Mouse (Mus musculus): ENCODE measurements around the gene Hdc. TPM values are rescaled to one million over a fixed set of nuclear protein-coding genes. Genes with fewer than 3 reads are reported as not detected.

Gene Hdc
- polyA plus RNA-seq (2016; fragmentation: Nextera tagmentation; extraction: Ambion mirVana), result 0.31 and 0.55 TPM in 2 replicates

DNA sequence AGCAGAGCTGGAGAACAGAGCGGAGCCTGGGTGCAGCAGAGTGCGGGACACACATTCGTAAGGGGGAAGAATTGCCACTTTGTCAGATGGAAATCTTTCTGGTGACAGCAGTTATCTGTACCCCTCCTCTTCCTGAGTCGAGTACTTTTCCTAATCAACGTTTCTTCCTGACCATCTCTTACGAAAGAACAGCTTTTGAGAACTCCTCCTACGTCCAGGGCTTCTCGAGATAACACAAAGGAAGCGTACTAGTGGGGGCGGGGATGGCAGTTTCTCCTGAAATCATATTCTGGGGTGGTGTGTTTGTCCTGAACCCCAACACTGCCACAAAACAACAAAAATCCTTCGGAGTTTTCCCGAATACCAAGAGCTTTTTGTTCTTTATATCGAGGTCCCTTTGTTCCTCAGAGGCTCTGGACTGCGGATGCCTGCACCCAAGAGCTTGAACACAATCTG lies at the start of gene Hdc:
Gene Hdc (minus strand): TSS at position 51 of the 456 bp plus-strand sequence.
- Histone ChIP-seq H3K36me3 (no peaks in the 10 kb centered on the region), H3K9me3 (replicated peaks) (no peaks in the 10 kb centered on the region), H3K4me3 (no peak within 1 kb of the TSS), H3K27me3 (ENCODE audit: low read depth, poor library complexity, severe bottlenecking) (no peaks in the 10 kb centered on the region), H3K4me1 (peaks cover 10% of the 10 kb centered on the region), H3K27ac (replicated peaks) (no peak within 1 kb of the TSS)
- 71% methylated on average over 14 of the region's 14 CpGs for WGBS
- no peak for DNase-seq (ENCODE audit: low spot score)

DNA sequence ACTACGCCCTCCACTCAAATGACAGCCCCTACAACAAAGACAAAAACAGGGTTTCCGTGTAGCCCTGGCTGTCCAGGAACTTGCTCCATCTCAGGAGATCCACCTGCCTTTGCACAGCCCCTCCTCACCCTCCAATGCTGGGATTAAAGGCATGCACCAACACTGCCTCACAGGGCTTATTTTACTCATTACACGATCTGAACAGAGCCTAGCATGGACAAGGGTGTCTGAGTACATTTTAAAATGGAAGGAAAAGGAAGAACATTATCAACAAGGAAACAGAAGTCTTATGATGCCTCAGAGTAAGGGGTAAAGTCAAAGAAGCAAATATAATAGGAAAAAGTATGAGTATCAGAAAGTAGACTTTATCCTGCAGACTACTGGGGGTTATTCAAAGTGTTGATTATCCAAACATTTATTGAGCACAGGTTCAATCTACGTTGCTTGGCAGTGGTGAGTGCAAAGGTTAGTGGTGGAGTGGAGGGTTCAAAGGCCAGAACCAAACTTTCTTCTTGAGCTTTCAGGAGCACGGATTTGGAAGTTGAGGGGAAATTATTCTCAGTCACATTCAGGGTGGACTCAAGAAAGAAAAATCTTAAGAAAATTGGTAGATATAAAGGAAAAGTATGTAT lies 49.6 kb upstream of the Hdc start:
- H3K27me3 ChIP-seq (ENCODE audit: low read depth, poor library complexity, severe bottlenecking), result no peaks in the 10 kb centered on the region
- no peak overlapping the region for H3K27ac ChIP-seq (replicated peaks)
- 92% methylated on average over 5 of the region's 5 CpGs for WGBS
- peaks cover 24% of the 10 kb centered on the region; the same call in 1 of the 2 replicates for H3K36me3 ChIP-seq
- no peak for DNase-seq (ENCODE audit: low spot score)
- peaks cover 19% of the 10 kb centered on the region for H3K4me1 ChIP-seq
- H3K4me3 ChIP-seq, result no peak overlapping the region
- H3K9me3 ChIP-seq (replicated peaks), result no peaks in the 10 kb centered on the region

DNA sequence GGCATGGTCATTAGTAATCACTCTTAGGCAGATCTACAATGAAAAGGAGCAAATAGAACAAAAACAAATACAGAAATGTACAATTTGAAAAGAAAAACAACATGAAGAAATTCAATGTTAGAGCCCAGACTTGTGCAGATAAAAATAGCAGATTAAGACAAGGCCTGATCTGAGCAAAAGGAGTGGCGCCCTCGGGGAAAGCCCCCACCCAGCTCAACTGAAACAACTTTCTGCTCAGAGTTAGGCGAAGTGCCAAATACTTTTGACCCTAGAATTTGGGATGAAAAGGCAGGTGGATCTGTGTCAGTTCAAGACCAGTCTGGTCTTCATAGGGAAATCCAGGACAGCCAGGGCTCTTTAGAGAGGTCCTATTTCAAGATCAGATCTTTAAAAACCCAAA lies 46.9 kb upstream of the Hdc start:
- peaks cover 21% of the 10 kb centered on the region; the same call in 1 of the 2 replicates for H3K36me3 ChIP-seq
- no peaks in the 10 kb centered on the region for H3K9me3 ChIP-seq (replicated peaks)
- H3K27me3 ChIP-seq (ENCODE audit: low read depth, poor library complexity, severe bottlenecking), result no peaks in the 10 kb centered on the region
- H3K4me3 ChIP-seq, result no peak overlapping the region
- H3K27ac ChIP-seq (replicated peaks), result no peak overlapping the region
- no peaks in the 10 kb centered on the region for H3K4me1 ChIP-seq
- WGBS, result 93% methylated on average over 3 of the region's 3 CpGs
- no peak for DNase-seq (ENCODE audit: low spot score)

DNA sequence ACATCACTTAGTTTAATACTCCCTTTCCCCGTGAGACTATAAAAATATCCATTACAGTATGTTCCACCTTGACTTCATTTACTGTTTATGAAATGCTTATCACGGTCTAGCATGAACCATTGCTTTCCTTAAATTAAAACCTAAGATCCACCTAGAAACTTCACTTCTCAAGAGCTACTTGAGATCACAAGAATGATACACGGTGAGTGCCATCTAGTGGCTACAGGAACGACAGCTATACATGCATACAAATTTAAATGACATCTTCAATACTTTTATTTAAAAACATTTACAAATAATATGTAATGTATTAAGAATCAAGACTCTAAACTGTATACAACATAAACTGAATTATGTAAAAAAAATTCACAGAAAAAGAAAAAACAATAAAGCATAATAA lies 44.4 kb upstream of the Hdc start:
- Histone ChIP-seq H3K27ac (replicated peaks) (no peak overlapping the region), H3K4me1 (no peaks in the 10 kb centered on the region), H3K27me3 (ENCODE audit: low read depth, poor library complexity, severe bottlenecking) (no peaks in the 10 kb centered on the region), H3K36me3 (peaks cover 11% of the 10 kb centered on the region; the same call in 1 of the 2 replicates), H3K4me3 (no peak overlapping the region), H3K9me3 (replicated peaks) (no peaks in the 10 kb centered on the region)
- DNase-seq (ENCODE audit: low spot score), result no peak
- 71% methylated on average over 4 of the region's 4 CpGs for WGBS

DNA sequence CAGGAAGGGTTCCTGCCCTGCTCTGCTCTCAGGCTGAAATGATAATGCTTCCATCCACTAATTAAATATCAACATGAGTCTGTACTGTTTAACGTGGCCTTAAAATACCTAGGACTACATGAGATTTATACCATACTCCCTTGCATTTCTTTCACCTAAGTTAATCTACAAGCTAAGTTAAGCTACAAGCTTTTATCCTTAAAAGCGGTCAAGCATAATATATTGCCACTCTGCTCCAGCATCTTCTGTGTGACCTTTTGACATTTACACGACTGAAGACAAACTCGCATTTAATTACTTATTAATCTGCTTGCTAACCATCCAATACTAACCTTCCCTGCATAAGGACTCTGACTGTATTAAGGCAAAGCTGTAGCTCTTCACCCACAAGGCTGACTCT lies 33.8 kb upstream of the Hdc start:
- no peaks in the 10 kb centered on the region for H3K27me3 ChIP-seq (ENCODE audit: low read depth, poor library complexity, severe bottlenecking)
- WGBS, result 87% methylated on average over 4 of the region's 4 CpGs
- H3K4me3 ChIP-seq, result no peak overlapping the region
- H3K27ac ChIP-seq (replicated peaks), result no peak overlapping the region
- H3K9me3 ChIP-seq (replicated peaks), result no peaks in the 10 kb centered on the region
- H3K4me1 ChIP-seq, result no peaks in the 10 kb centered on the region
- DNase-seq (ENCODE audit: low spot score), result no peak
- peaks cover 87% of the 10 kb centered on the region for H3K36me3 ChIP-seq

DNA sequence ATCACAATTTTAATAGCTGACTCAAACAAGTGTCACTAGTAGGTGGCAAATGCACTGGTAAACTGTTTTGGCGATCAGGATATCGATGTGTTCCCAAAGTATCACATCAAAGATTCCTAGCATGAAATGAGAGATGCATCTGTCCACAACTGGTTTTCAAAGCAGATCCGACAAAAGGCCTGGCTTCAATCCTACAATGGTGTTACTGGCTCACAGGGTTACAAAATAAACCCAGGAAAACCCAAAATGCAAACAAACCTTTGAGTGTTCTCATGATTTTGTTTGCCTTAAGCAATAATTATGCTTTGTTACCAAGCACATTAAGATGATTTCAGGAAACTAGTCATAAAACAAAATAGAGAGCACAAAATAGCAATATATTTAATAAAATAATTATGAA lies 28.7 kb upstream of the Hdc start:
- H3K4me1 ChIP-seq, result no peaks in the 10 kb centered on the region
- no peak overlapping the region for H3K27ac ChIP-seq (replicated peaks)
- peaks cover 97% of the 10 kb centered on the region for H3K36me3 ChIP-seq
- no peak overlapping the region for H3K4me3 ChIP-seq
- no peaks in the 10 kb centered on the region for H3K9me3 ChIP-seq (replicated peaks)
- WGBS, result 96% methylated on average over 3 of the region's 3 CpGs
- DNase-seq (ENCODE audit: low spot score), result no peak
- no peaks in the 10 kb centered on the region for H3K27me3 ChIP-seq (ENCODE audit: low read depth, poor library complexity, severe bottlenecking)

DNA sequence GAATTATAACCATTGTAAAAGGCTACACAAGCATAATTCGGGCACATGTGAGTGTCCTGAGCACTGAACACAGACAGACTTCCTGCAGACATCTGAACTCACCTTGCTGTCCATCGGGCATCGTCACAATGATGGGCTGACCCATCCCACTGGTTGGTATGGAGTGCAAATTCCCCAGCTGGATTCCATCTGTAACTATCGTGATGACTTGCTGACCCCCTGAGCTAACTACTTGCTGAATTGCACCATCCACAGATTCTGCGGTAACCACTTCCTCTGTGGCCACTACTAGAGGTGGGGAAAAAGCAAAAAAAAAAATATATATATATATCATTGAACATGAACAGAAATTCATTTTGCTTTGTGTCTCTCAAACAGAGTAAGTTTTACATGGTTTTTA lies 27.4 kb upstream of the Hdc start:
- H3K27ac ChIP-seq (replicated peaks), result no peak overlapping the region
- H3K4me1 ChIP-seq, result no peaks in the 10 kb centered on the region
- WGBS, result 97% methylated on average over 5 of the region's 5 CpGs
- H3K9me3 ChIP-seq (replicated peaks), result no peaks in the 10 kb centered on the region
- no peak overlapping the region for H3K4me3 ChIP-seq
- no peaks in the 10 kb centered on the region for H3K27me3 ChIP-seq (ENCODE audit: low read depth, poor library complexity, severe bottlenecking)
- DNase-seq (ENCODE audit: low spot score), result no peak
- peaks cover 97% of the 10 kb centered on the region for H3K36me3 ChIP-seq

DNA sequence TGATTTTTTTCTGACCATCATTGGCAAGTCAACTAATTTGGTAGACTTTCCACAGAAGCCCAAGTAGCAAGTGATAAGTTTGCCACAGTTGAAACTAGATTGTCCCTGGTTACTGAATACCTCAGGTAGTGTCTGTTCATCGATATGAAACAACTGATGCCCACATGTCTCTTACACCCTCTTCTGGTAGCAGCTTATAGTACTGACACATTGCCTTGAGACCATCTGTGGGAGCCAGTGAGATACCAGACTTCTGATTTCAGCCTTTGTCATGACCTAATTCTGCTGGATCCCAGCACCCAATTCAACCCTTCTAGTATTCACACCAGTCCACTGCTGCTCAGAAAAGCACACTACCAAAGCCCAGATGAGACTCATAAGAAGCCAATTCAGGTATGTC lies 25.7 kb upstream of the Hdc start:
- Histone ChIP-seq H3K36me3 (peaks cover 98% of the 10 kb centered on the region), H3K9me3 (replicated peaks) (peaks cover 9% of the 10 kb centered on the region; the same call in 1 of the 2 replicates), H3K27me3 (ENCODE audit: low read depth, poor library complexity, severe bottlenecking) (no peaks in the 10 kb centered on the region), H3K27ac (replicated peaks) (no peak overlapping the region), H3K4me3 (no peak overlapping the region), H3K4me1 (no peaks in the 10 kb centered on the region)
- no peak for DNase-seq (ENCODE audit: low spot score)
- 95% methylated on average over 1 of the region's 1 CpGs for WGBS

DNA sequence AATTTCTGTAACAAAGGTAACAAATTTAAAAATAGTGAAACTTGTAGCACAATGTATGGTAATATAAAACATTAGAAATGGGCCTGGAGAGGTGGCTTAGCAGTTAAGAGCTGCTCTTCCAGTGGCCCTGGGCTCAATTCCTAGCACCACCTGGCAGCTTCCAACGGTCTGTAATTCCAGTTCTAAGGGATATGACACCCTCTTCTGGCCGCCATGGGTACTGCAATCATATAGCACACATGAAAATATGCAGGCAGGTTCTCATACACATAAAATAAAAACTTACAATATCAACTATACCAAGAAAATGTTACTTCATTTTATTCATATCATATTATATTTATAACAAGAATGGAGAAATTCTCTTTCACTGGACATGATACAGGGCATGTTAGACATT lies 21.2 kb upstream of the Hdc start:
- Histone ChIP-seq H3K36me3 (peaks cover 85% of the 10 kb centered on the region), H3K27me3 (ENCODE audit: low read depth, poor library complexity, severe bottlenecking) (no peaks in the 10 kb centered on the region), H3K9me3 (replicated peaks) (peaks cover 9% of the 10 kb centered on the region; the same call in 1 of the 2 replicates), H3K27ac (replicated peaks) (no peak overlapping the region), H3K4me1 (no peaks in the 10 kb centered on the region), H3K4me3 (no peak overlapping the region)
- WGBS, result 87% methylated on average over 2 of the region's 2 CpGs
- DNase-seq (ENCODE audit: low spot score), result no peak

DNA sequence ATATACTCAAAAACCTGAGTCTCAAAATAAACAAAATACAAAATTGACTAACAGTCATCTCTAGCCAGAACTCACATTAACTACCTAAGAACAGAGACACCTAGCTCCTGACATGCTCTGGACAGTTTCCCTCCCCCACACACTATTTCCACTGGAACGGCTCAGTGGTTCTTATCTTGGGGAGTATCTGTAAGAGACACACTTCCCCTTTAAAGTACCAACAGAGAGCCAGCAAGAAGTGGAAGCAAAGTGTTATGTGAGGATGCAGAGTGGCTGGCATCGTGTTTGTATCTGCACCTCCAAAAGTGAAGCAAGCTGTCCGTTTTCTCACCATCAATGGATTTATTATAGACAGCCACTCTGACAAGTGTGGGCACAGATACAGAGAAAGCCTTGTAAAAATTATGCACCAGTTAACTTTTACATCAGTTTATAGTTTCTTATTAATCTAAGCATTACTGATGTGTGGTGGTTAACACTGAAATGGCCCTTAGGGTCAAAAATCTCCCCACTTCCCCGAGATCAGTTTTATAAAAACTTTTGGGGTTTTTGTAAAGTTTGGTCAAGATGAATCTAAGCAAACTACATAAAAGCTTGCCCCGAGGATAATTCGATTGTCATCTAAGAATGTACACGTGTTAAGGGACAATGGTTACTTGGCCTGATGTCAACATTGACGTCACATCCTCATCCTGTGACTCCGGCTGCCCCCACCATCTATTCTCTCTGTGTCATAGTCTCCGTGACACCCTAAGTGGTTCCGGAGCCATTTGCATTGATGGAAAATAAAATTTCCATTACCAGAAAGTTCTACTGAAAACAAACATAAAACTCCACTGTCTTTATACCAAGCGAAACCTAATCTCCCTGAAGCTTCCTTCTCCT lies 17.1 kb upstream of the Hdc start:
- Histone ChIP-seq H3K4me1 (no peaks in the 10 kb centered on the region), H3K27me3 (ENCODE audit: low read depth, poor library complexity, severe bottlenecking) (no peaks in the 10 kb centered on the region), H3K9me3 (replicated peaks) (peaks cover 9% of the 10 kb centered on the region; the same call in 1 of the 2 replicates), H3K36me3 (peaks cover 81% of the 10 kb centered on the region), H3K4me3 (no peak overlapping the region), H3K27ac (replicated peaks) (no peak overlapping the region)
- WGBS, result 90% methylated on average over 12 of the region's 12 CpGs
- no peak for DNase-seq (ENCODE audit: low spot score)

DNA sequence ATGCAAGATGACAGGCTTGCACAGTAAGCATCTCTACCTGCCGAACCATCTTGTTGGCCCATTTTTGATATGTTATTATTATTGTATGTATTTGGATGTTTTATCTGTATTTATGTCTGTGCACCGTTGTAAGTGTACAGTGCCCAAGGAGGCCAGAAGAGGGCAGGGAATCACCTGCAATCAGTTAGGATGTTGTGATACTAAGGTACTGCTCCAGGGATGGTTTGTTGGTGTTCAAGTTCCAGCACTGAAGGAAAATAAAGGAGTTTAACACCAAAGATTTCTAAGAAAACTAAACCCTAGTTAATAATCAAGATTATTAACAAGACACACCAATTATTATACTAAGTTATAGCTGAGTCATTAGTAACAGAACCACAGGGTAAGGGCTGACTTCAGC lies 14.1 kb upstream of the Hdc start:
- H3K27ac ChIP-seq (replicated peaks), result no peak overlapping the region

DNA sequence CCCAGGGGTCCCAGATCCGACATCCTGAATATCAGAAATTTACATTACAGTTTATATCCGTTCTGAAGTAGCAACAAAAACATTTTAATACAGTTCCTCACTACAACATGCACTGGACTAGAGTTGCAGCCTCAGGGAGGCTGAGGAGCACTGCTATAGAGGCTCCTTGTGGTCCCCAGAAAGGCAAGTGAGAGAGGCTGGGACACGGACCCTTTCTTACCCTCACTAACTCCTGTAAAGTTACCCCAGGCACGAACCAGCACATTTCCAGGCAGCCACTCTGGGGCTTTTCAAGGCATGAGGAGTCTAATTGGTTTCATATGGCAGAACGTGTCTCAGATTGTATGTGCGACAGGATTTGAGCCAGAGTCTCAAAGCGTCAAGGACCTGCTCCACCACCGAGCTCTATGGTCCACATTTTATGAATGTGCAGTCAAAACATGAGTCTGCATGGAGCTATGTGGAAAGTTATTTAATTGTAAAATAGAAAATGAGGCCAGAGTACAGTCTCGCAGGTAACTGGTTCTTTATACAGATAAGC lies 9.4 kb upstream of the Hdc start:
- peaks cover 67% of the 10 kb centered on the region for H3K36me3 ChIP-seq
- H3K9me3 ChIP-seq (replicated peaks), result no peaks in the 10 kb centered on the region
- WGBS, result 84% methylated on average over 9 of the region's 9 CpGs
- H3K27ac ChIP-seq (replicated peaks), result no peak overlapping the region
- no peaks in the 10 kb centered on the region for H3K27me3 ChIP-seq (ENCODE audit: low read depth, poor library complexity, severe bottlenecking)
- no peaks in the 10 kb centered on the region; the same call in 1 of the 2 replicates for H3K4me1 ChIP-seq
- no peak for DNase-seq (ENCODE audit: low spot score)
- no peak overlapping the region for H3K4me3 ChIP-seq

More for the DNA sequence above, 14.1 kb upstream of the Hdc start:
- H3K4me3 ChIP-seq, result no peak overlapping the region
- DNase-seq (ENCODE audit: low spot score), result no peak
- H3K36me3 ChIP-seq, result peaks cover 81% of the 10 kb centered on the region
- H3K9me3 ChIP-seq (replicated peaks), result no peaks in the 10 kb centered on the region
- no peaks in the 10 kb centered on the region for H3K27me3 ChIP-seq (ENCODE audit: low read depth, poor library complexity, severe bottlenecking)
- WGBS, result 99% methylated on average over 2 of the region's 2 CpGs
- no peaks in the 10 kb centered on the region for H3K4me1 ChIP-seq

DNA sequence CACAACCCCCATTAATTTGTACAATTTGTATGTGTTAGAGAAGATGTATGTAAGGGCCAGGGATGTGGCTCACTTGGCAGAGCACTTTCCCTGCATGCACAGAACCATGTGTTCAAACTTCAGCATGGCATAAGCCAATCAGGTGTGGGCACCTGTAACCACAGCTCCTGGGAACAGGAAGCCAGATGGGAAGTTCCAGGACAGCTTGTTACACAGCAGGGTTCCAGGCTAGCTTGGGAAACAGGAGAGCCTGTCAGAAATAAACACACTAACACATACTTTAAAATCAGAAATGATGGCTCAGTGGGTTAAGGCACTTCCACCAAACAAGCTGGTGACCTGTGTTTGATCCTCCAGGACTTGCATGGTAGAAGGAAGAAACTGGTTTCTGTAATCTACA lies 4.0 kb upstream of the Hdc start:
- no peak for DNase-seq (ENCODE audit: low spot score)
- peaks cover 10% of the 10 kb centered on the region for H3K4me1 ChIP-seq
- no peak overlapping the region for H3K4me3 ChIP-seq
- no peaks in the 10 kb centered on the region for H3K27me3 ChIP-seq (ENCODE audit: low read depth, poor library complexity, severe bottlenecking)
- H3K9me3 ChIP-seq (replicated peaks), result no peaks in the 10 kb centered on the region
- H3K27ac ChIP-seq (replicated peaks), result no peak overlapping the region
- H3K36me3 ChIP-seq, result peaks cover 18% of the 10 kb centered on the region

Data from midbrain, embryonic 10.5 days (tissue).